Mouse (Mus musculus): ENCODE measurements around the gene Wdtc1.

Wdtc1 gene

DNA sequence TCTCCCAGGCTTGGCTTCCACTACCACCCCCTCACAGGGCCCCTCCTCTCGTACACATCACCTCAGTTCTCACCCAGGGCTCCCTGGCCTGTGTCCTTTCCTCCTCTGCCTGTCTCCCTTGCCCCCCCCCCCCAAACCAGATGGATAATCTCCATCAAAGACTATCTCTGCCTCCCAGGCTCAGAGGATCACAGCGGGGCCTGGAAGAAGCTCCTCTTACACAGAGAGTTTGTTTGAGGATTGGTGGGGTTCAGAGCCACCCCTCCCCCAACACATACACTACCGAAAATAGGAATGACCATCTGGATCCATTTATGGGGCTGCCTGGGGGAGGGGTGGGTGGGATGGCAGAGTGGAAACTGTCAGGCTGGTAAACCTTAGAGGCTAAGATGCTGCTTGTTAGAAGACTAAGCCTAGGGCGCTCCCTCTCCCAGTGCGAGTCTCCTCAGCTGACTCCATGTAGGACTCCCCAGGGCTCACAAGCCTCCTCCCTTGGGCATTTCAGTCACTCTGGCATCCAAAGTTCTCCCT, 71.3 kb downstream of the Wdtc1 start:
- no peak for DNase-seq (ENCODE audit: low spot score in 2 of 2)

DNA sequence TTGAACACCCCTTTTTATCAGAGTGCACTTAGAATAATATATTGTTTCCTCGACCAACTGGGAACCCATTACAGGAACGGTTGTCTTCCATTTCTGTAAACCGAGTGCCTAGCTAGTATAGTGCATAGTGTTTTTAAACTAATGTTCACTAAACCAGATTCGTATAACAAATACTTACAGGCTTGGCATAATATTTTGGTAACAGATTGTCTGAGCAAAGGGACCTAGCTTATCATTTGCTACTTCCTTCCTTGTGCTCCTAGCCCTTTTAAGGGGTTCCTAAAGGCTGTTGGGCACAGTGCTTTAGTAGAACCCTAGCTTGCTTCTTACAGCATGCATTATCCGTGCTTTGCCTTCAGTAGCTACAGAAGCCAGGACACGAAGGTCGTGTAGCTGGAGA, 71.8 kb downstream of the Wdtc1 start:
- DNase-seq (ENCODE audit: low spot score in 2 of 2): no peak

DNA sequence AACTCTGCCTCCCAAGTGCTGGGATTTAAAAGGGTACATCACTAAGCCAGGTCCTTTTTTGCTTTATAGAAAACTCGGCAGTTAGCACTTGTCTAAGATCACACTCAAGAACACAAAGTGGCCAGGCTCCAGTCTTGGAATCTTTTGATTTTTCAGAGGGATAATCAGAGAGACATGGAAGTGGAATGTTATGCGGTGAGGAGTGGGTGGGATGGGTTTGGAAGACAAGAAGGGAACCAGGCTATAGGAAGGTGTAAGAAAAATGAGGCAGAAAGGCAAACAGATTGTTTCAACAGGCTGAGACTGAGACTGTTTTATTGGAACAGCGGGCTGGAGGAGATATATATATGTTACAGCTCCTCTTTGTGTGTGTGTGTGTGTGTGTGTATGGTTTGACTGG, 74.8 kb downstream of the Wdtc1 start:
- peak in 1 of 2 experiments; percentile 28 for DNase-seq (ENCODE audit: low spot score in 2 of 2)

DNA sequence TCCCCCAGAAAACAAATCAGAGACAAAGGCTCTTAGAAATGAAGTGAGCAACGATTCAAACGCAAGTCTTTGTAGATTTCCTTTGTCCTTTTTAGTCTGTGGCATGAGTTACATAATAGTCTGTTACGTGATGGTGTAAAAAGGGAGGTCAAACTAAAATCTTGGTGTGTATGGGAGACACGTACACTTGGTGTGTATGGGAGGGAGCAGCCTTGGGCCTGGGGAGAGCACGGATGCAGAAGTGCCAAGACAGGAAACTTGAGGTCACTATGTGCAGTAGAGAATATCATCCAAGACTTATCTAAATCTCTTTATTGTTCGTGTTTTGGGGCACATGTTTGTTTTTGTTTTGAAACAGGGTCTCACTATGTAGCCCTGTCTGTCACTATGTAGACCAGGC, 75.2 kb downstream of the Wdtc1 start:
- no peak for DNase-seq (ENCODE audit: low spot score in 2 of 2)

- DNase-seq (ENCODE audit: low spot score in 2 of 2): peak; percentile 97 to 98
Observed at GRCm38 (mm10) chr4:133277104-133278026, 75.9 kb downstream of the Wdtc1 start, which contains the start of gene Tmem222. TSS of gene Tmem222 (minus strand) at chr4:133277792.

DNA sequence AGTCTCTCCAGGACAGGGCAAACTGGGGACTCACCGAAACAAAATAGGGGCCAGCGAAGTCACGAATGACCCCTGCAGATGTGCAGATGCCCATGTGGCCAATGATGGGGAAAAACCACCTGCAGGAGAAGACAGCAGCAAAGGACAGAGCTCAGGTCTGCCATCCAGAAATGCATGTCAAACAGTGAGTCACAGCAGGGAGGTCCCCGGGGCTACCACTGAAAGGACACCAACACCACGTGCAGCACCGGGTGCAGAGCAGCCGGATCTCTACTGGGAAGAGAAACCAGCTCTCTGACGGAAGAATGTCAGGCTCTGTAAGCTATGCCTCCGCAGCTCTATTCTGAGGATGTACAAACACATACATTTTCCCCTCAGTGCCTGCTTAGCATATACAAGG, 82.4 kb downstream of the Wdtc1 start:
- no peak for DNase-seq (ENCODE audit: low spot score in 2 of 2)

DNA sequence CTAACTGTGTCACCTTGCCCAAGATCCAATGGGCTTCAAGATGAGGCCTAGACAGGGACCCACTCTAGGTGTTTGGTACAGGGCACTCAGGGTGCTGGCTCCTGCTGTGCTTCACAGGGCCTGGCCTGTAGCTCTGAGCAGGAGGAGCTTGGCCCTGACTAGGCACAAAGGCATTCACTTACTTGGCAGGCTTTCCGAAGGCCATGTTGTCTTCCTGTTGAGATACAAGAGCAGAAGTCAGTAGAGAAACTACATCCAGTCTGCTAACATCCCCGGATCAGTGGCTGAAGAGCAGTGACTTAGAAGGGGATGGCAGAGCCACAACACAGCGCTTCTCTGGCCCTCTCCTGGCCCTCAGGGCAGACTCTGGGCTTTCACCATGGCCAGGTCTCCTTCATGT, 83.7 kb downstream of the Wdtc1 start:
- no peak for DNase-seq (ENCODE audit: low spot score in 2 of 2)

- DNase-seq (ENCODE audit: low spot score in 2 of 2): no peak
Observed at GRCm38 (mm10) chr4:133268931-133269330, 84.3 kb downstream of the Wdtc1 start.

DNA sequence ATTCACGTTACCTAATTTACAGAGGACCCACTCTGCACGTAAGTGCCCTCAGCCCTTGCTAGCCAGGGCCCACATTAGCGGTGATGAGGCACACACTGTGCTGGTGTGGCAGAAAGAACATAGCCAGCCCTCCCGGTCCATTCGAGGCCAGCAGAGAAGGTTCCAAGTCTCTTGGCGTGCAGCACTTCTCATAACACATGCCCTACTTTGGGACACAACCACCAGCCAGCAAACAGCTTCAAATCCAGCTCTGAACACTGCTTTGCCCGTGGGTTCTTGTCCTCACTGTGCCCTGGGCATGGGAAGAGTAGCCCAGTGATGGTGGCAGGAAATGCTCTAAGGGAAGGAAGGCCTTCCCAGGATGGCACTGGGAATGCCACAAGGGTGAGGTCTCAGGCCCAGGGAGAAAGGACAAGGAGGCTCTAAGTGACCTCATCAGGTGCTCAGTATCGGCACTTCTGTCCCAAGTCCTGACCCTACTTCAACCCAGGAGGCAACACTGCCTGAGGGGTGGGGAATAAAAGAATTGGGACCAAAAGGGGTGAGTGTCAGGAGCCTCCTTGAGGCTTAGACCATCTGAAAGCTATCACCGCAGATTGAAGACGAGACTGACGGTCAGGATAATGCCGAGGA, 86.9 kb downstream of the Wdtc1 start:
- no peak for DNase-seq (ENCODE audit: low spot score in 2 of 2)

GRCm38 (mm10) chr4:133265759-133266158, 87.5 kb downstream of the Wdtc1 start:
- no peak for DNase-seq (ENCODE audit: low spot score in 2 of 2)

DNA sequence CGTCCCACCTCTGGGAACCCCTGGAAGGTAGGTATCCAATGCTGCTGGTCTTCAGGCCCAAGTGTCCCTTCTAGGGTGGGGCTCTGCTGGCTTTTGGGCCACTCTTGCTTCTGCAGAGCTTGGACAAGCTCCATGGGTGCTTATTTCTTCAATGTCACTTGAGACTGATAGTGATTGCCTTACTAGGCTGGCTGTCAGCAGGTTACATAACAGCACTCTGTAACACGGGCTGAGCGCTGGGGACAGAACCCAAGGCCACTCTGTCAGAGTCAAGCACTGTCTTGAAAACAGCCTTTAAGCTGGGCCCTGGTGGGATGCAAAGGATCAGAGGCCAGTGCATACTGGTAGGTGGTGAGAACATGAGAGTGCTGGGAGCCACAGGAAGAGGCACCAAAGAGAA, 88.0 kb downstream of the Wdtc1 start:
- DNase-seq (ENCODE audit: low spot score in 2 of 2): no peak

GRCm38 (mm10) chr4:133264559-133264958, 88.7 kb downstream of the Wdtc1 start:
- no peak for DNase-seq (ENCODE audit: low spot score in 2 of 2)

DNA sequence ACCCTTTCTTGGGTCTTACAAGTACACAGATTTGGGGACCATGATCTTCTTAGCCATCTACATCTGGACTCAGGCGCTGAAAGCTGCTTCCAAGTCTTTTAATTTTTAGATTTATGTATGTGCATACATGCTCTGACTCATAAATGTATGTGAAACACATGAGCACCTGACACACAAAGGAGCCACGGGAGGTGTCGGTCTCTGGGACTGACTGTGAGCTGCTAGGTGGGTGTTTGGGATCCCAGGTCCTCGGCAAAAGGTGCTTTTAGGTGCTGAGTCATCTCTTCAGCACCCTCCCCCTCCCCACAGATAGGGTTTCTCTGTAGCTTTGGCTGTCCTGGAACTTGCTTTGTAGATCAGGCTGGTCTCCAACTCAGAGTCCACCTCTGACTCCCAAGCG, 89.5 kb downstream of the Wdtc1 start:
- no peak for DNase-seq (ENCODE audit: low spot score in 2 of 2)

DNA sequence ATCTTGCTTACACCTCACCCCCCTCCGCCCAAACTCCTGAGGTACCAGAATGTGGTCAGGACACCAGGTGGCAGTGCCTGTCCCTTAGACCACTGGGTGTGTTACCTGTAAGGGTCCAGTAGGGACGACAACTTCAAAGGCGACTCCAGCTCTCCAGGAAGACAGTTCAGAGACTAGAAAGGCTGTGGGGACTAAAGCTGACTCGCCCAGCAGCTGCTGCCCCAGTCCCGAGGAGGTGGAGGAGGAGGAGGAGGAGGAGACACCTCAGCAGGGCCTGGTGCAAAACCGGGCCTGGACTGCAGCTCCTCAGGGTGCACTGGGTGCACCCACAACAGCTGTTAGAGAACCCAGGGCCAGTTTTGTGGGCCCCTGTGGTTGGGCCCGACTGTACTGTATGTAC, 90.4 kb downstream of the Wdtc1 start, which contains the start of gene Sytl1:
TSS of gene Sytl1 (minus strand) at position 232 of the 400 bp plus-strand sequence.
- DNase-seq (ENCODE audit: low spot score in 2 of 2): no peak

DNA sequence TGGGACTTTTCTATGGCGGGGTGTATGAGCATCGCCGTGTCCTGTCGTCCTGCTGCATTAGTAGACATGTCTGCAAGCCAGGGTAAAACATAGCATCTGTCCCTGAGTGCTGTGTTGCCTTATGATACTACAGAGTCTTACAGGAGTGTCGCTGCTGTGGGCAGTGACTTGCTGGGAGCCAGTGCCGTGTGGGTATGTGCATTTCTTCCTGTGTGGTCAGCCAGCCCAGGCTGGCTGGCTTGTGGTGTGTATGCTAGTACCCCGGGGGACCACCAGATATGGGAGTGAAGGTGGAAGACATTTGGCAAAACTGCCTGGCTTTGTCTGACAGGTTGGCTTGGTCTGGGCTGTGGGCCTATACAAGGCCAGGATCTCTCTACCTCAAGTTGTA, 90.9 kb downstream of the Wdtc1 start:
- no peak for DNase-seq (ENCODE audit: low spot score in 2 of 2)

GRCm38 (mm10) chr4:133261641-133262374, 91.5 kb downstream of the Wdtc1 start:
- no peak for DNase-seq (ENCODE audit: low spot score in 2 of 2)

- DNase-seq (ENCODE audit: low spot score in 2 of 2): no peak
Observed at GRCm38 (mm10) chr4:133257798-133258408, 95.4 kb downstream of the Wdtc1 start.

GRCm38 (mm10) chr4:133257230-133257629, 96.1 kb downstream of the Wdtc1 start:
- DNase-seq (ENCODE audit: low spot score in 2 of 2): no peak

DNA sequence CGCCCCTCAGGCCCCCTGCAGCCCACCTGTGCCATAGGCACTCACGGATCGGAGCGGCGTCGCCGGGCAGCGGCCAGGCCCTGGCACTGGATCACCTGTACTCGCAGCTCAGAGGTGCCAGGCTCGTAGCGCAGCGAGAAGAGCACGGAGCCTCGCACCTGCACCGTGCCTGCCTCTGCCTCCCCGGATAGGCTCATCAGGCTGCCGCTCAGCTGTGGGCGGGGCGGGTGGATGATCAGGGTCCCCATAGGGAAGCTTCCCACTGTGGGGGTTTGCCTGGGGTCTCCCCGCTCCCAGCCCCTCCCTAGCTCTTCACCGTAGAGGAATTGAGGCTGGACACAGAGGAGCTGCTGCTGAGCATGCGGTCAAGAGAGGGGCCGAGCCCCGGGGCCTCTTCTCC, 96.5 kb downstream of the Wdtc1 start:
- DNase-seq (ENCODE audit: low spot score in 2 of 2): no peak

GRCm38 (mm10) chr4:133255392-133255791, 97.9 kb downstream of the Wdtc1 start:
- no peak for DNase-seq (ENCODE audit: low spot score in 2 of 2)

DNA sequence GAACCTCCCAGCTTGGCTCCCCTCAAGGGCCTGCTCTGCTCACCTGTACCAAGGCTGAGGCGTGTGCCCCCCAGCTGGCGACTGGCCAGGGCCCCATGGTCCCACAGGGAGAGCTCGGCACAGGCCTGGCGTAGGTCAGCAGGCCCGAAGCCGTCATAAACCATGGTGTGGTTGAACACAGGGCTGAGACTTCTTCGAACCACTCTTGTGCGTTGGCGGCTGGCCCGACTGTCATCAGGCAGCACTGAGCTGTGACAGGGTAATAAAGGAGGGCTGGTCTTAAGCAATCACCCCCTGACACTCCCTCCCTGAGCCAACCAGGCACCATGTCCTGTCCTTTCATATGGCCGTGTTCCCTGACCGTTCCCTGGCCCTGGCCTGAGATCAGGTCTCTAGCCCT, 99.9 kb downstream of the Wdtc1 start:
- DNase-seq (ENCODE audit: low spot score in 2 of 2): no peak

GRCm38 (mm10) chr4:133252089-133252488, 101.2 kb downstream of the Wdtc1 start:
- no peak for DNase-seq (ENCODE audit: low spot score in 2 of 2)
